Mouse (Mus musculus) lung, embryonic 14.5 days (tissue): ENCODE measurements around the gene Spata5. TPM values are rescaled to one million over a fixed set of nuclear protein-coding genes. Genes with fewer than 3 reads are reported as not detected.

Experiments used
- ATAC-seq: fragments of 200-750 bp; cut with Nextera tagmentation; 2 replicates; pipeline ENCODE4 v1.8.0; 2017; ENCODE audit warnings: mild to moderate bottlenecking, moderate TSS enrichment, moderate library complexity; ENCODE audit not compliant: insufficient read depth
- DNase-seq: peaks from one replicate; pipeline ENCODE4 v3.0.0-alpha.2; 2015
- H3K27ac ChIP-seq: fragments of 300-500 bp; sonication (generic); 2 replicates; pipeline ENCODE4 v1.5.1; 2014; ENCODE audit warnings: low read depth, mild to moderate bottlenecking, moderate library complexity
- H3K27me3 ChIP-seq: fragments of 300-500 bp; sonication (generic); 2 replicates; pipeline ENCODE4 v1.6.1; 2014; ENCODE audit warnings: low read length, control low read depth; ENCODE audit not compliant: insufficient read depth
- H3K36me3 ChIP-seq: fragments of 300-500 bp; sonication (generic); 2 replicates; pipeline ENCODE4 v1.6.1; 2014; ENCODE audit warnings: control low read depth; ENCODE audit not compliant: insufficient read depth
- H3K4me1 ChIP-seq: fragments of 300-500 bp; sonication (generic); 2 replicates; pipeline ENCODE4 v1.6.1; 2014; ENCODE audit warnings: antibody characterized with exemption, control low read depth; ENCODE audit not compliant: insufficient read depth
- H3K4me2 ChIP-seq: fragments of 300-500 bp; sonication (generic); 2 replicates; pipeline ENCODE4 v1.6.1; 2014; ENCODE audit warnings: mild to moderate bottlenecking
- H3K4me3 ChIP-seq: fragments of 300-500 bp; sonication (generic); 2 replicates; pipeline ENCODE4 v1.5.1; 2014; ENCODE audit warnings: low read depth, low read length
- H3K9ac ChIP-seq: fragments of 300-500 bp; sonication (generic); 2 replicates; pipeline ENCODE4 v1.6.1; 2014
- H3K9me3 ChIP-seq: fragments of 300-500 bp; sonication (generic); 2 replicates; pipeline ENCODE4 v1.6.1; 2016; ENCODE audit warnings: low read depth, low read length, control low read depth
- CTCF ChIP-seq: IDR thresholded peaks from 2 replicates; pipeline ENCODE4 v1.5.1; 2016; ENCODE audit warnings: antibody characterized with exemption, low read depth
- WGBS: fragments of 180-500 bp; shearing (Covaris S2); extraction: QIAGEN DNeasy Blood & Tissue Kit; methylation state at CpG from one replicate; pipeline ENCODE4 v1.1.7; 2014; 5-methylcytosine and 5-hydroxymethylcytosine counted together
- polyA plus RNA-seq: library from polyadenylated mRNA; unstranded; fragments of >200 nt; fragmentation: Nextera tagmentation; extraction: Ambion mirVana; gene quantifications from 2 replicates; pipeline ENCODE4 v1.2.1, GENCODE M21; 2014

Gene Spata5
- polyA plus RNA-seq, result 36.9 and 42.0 TPM in 2 replicates

GRCm38 (mm10) chr3:37419458-37419991 is at the start of gene Spata5:
TSS of gene Spata5 (plus strand) at chr3:37419896.
- WGBS, result under 1% methylated on average over 41 of the region's 50 CpGs
- ATAC-seq, result peak; percentile 95
- Histone ChIP-seq H3K36me3 (no peaks in the 10 kb centered on the region), H3K9me3 (no peaks in the 10 kb centered on the region), H3K27ac (peak within 1 kb of the TSS; percentile 94), H3K9ac (peak within 1 kb of the TSS; percentile 82), H3K4me2 (peak within 1 kb of the TSS; percentile 92), H3K4me1 (peaks cover 9% of the 10 kb centered on the region; the same call in 1 of the 2 replicates), H3K4me3 (peak within 1 kb of the TSS; percentile 93), H3K27me3 (no peaks in the 10 kb centered on the region)
- peak; percentile 99 for DNase-seq
- no peak for TF ChIP-seq CTCF

- ATAC-seq, result no peak
- H3K36me3 ChIP-seq, result no peaks in the 10 kb centered on the region
- TF ChIP-seq CTCF, result no peak
- no peak overlapping the region for H3K27ac ChIP-seq
- 50% methylated on average over 4 of the region's 4 CpGs for WGBS
- H3K4me3 ChIP-seq, result no peak overlapping the region
- DNase-seq, result no peak
- H3K27me3 ChIP-seq, result no peaks in the 10 kb centered on the region
- H3K9ac ChIP-seq, result no peak overlapping the region
- H3K4me1 ChIP-seq, result peaks cover 6% of the 10 kb centered on the region; the same call in 1 of the 2 replicates
- H3K9me3 ChIP-seq, result no peaks in the 10 kb centered on the region
- no peak overlapping the region for H3K4me2 ChIP-seq
Measured at GRCm38 (mm10) chr3:37370407-37370806, 49.3 kb upstream of the Spata5 start.

GRCm38 (mm10) chr3:37373712-37374111 is 46.0 kb upstream of the Spata5 start:
- Histone ChIP-seq H3K9ac (no peak overlapping the region), H3K9me3 (no peaks in the 10 kb centered on the region), H3K4me2 (no peak overlapping the region), H3K27me3 (no peaks in the 10 kb centered on the region), H3K36me3 (no peaks in the 10 kb centered on the region), H3K4me3 (no peak overlapping the region), H3K4me1 (peaks cover 4% of the 10 kb centered on the region; the same call in 1 of the 2 replicates), H3K27ac (no peak overlapping the region)
- ATAC-seq (no peak), DNase-seq (no peak)
- WGBS, result 81% methylated on average over 11 of the region's 11 CpGs
- TF ChIP-seq CTCF, result no peak

GRCm38 (mm10) chr3:37377926-37378325 is 41.8 kb upstream of the Spata5 start:
- Histone ChIP-seq H3K4me3 (no peak overlapping the region), H3K9ac (no peak overlapping the region), H3K36me3 (no peaks in the 10 kb centered on the region), H3K27me3 (no peaks in the 10 kb centered on the region), H3K4me2 (no peak overlapping the region), H3K4me1 (peaks cover 16% of the 10 kb centered on the region; the same call in 1 of the 2 replicates), H3K27ac (peak overlapping the region; percentile 47; the same call in 1 of the 2 replicates), H3K9me3 (no peaks in the 10 kb centered on the region)
- ATAC-seq (peak; percentile 13; the same call in 1 of the 2 replicates), DNase-seq (no peak)
- TF ChIP-seq CTCF, result no peak
- 53% methylated on average over 6 of the region's 6 CpGs for WGBS

GRCm38 (mm10) chr3:37378412-37378811 is 41.3 kb upstream of the Spata5 start:
- Histone ChIP-seq H3K4me2 (no peak overlapping the region), H3K9ac (no peak overlapping the region), H3K27ac (peak overlapping the region; percentile 47; the same call in 1 of the 2 replicates), H3K9me3 (no peaks in the 10 kb centered on the region), H3K27me3 (no peaks in the 10 kb centered on the region), H3K36me3 (no peaks in the 10 kb centered on the region), H3K4me3 (no peak overlapping the region), H3K4me1 (peaks cover 16% of the 10 kb centered on the region; the same call in 1 of the 2 replicates)
- peak; percentile 91 for ATAC-seq
- WGBS, result 34% methylated on average over 6 of the region's 6 CpGs
- peak; percentile 83 for DNase-seq
- no peak for TF ChIP-seq CTCF

- no peaks in the 10 kb centered on the region for H3K36me3 ChIP-seq
- WGBS, result 70% methylated on average over 14 of the region's 14 CpGs
- peak; percentile 48 for DNase-seq
Measured at GRCm38 (mm10) chr3:37379201-37379600, 40.5 kb upstream of the Spata5 start.

More at GRCm38 (mm10) chr3:37379201-37379600, 40.5 kb upstream of the Spata5 start:
- no peak overlapping the region for H3K9ac ChIP-seq
- no peak overlapping the region for H3K4me3 ChIP-seq
- H3K4me1 ChIP-seq, result peaks cover 16% of the 10 kb centered on the region; the same call in 1 of the 2 replicates
- H3K27ac ChIP-seq, result peak overlapping the region; percentile 47
- ATAC-seq, result no peak
- peak; percentile 30; the same call in 1 of the 2 replicates for TF ChIP-seq CTCF
- H3K4me2 ChIP-seq, result no peak overlapping the region
- H3K9me3 ChIP-seq, result no peaks in the 10 kb centered on the region
- H3K27me3 ChIP-seq, result no peaks in the 10 kb centered on the region
